Mouse (Mus musculus): Measurements from ENCODE around the gene Rhebl1. TPM values are rescaled to one million over a fixed set of nuclear protein-coding genes. Genes with fewer than 3 reads are reported as not detected.
A peak's percentile ranks its signal among the peaks of the same experiment; 100 is the strongest.

Gene Rhebl1
- total RNA-seq, 1 experiment from 2014 or later = 12.0 TPM

DNA sequence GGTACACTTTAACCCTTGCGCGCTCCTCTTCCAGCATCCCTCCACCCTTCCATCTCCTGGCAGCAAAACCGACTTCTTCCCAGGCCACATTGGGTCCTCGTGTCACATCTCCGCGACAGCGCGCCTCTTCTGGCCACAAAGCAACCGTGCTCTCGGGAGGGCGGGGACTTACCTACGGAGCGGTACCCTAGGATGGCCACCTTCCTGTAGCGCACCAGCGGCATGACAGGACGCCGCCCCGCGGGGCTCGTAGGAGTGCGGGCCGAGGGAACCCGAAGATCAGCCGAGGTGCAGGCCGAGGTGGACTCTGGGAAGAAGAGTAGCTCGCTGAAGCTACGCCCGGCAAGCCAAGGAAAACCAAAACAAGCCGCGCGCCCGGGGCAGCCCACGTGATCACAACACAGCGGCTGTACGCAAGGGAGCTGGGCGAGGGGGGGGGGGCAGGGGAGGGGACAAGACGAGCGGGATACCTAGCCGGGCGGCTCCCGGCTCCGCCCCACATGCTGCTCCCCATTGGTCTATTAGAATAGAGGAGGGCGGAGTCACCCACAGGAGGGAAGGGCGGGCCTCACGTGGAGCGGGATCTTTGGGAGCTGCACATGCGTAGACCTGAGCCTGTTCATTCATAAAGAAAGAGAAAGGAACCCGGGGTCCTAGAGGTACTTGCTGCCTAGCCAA lies 13.2 kb downstream of the Rhebl1 start:
- ATAC-seq (replicated peaks; ENCODE audit: low read depth, poor library complexity, severe bottlenecking) = peak; percentile 90

DNA sequence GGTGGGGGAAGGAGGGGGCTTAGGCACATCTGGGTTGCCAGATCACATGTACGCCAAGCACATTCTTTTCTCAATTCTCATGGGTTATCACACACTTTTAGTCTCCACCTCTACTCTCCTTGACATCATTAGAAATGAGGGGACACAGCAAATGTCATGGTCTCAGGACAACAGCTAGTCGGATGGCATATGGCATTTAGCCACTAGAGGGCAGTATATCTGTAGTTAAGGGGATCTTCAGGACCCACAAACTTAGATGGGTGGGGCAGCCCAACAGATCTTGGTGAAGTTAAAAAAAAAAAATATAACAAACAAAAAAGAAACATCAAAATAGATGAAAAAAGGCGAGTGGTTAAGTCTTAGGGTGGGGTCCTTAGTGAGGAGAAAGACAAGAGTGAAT lies 17.0 kb downstream of the Rhebl1 start:
- ATAC-seq (replicated peaks; ENCODE audit: low read depth, poor library complexity, severe bottlenecking) = peak; percentile 27; the same call in 1 of the 2 replicates

DNA sequence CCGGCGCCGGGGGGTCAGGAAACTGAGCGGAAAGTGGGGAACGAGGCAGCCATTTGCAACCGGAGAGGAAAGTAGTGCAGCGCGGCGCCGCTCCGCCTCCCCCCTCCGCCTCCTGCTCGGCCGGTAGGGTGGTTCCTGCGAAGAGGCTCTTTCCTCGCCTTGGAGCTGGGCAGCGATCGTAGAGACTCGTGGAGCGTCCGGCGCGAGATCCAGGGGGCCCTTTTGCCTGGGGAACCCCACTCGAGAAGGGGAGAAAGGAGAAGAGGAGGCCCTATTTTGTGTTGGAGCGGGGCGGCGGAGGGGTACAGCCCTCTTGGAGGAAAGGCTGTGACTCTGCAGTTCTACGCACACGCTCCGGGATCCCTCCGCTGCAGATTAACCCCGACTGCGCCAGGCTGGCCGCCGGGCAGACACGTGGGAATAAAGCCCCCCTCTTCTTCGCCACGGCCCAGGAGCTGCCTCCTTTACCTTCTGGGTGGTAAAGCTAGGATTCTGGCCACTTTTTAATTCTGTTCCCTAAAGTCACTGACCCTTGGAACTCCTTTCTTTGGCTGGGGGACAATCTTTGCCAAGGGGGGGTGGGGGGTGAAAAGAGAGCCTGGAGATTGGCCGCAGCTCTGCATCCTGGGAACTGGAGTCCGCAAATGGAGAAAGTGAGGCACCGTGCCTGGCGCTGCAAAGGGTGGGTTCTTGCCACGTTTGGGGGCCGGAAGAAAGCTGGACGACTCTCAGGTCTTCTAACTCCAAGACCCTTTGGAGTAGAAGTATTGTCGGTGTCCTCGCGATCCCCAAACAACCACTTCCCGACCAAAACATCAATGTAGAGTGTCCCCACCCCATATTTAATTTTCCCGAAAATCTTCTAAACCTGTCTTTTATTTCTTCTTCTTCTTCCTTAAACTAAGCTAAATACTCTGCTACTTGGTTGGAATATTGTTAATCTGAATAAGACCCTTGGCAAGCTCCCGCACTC lies 22.1 kb downstream of the Rhebl1 start:
- ATAC-seq (replicated peaks; ENCODE audit: low read depth, poor library complexity, severe bottlenecking) = peak; percentile 84

DNA sequence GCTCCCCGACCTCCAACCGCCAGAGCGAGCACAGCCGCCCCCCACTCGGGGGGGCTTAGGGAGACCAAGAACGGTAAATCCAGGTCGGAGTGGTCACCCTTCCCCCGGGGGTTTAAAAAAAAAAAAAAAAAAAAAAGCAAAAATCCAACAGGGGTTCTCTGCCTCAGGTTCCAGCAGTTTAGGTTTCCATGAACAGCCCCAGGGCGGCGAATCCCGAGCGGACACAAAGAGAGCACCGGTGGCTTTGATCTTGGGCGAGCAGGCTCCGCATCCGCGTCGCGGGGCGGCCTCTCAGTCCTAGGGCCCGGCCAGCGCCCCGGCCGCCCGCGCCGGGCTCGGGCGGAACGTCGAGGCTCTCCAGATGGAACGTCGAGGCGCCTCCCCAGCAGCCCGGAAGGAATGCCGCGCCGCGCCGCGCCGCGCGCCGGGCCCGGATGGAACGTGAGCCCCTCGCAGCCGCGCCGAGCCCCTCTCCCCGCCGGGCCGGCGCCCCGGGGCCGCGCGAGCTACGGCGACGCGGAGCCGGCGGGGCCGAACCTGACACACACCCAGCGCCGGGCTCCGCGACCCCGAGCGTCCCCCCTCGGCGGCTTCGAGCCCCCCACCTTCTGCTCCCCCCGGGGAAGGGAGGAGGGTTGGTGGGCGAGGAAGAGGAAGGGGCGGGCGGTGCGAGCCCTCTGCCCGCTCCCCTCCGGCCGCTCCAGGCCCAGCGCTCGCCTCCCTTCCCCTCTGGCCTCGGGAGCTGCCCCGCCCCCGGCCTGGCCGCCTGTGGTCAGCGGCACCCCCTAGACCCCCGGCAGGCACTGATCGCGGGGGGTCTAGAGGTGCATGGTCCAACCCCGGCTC lies 23.0 kb downstream of the Rhebl1 start, which contains the start of gene Kmt2d:
Kmt2d (minus strand) TSS at position 135 of the 846 bp plus-strand sequence.
- no peak for ATAC-seq (replicated peaks; ENCODE audit: low read depth, poor library complexity, severe bottlenecking)

DNA sequence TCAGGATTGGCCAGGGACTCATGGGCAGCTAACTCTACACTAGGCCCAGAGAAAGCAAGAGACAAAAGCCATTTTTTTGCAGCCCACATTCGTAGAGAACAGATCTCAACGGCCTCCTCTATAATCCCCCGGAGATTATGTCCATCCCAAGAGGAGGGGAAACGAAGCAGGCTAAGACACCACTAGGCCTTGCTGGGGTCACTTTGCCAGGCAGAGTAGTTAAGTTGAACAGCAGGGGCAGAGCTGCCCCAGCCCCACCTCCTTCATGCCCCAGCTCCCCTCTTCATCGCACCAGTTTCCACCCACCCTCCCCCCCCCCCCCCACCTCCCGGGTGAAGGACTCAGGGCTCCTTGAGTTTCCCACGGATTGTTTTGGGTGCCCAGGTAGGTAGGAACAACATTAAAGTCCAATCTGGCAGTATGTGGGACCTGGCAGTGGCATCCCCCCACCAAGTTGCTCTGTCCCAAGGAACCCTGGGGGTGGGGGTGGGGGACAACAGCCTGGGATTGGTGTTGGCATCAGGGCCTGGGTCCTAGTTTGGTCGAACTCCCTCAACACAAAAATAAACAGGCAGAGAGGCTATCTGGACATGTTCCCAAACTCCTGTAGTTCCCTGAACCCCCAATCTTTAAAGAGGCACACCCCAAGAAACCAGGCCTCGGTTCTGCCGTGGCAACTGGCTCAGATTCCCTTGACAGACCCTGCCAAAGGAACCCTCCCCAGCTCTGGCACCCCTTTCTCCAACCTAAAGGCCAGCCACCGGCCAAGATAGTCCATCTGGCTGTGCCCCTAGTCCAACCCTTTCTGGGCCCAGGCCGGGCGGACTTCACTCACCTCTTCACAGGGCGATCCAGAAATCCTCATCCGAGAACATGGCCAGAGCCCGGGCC lies 23.9 kb downstream of the Rhebl1 start:
- ATAC-seq (replicated peaks; ENCODE audit: low read depth, poor library complexity, severe bottlenecking) = no peak

DNA sequence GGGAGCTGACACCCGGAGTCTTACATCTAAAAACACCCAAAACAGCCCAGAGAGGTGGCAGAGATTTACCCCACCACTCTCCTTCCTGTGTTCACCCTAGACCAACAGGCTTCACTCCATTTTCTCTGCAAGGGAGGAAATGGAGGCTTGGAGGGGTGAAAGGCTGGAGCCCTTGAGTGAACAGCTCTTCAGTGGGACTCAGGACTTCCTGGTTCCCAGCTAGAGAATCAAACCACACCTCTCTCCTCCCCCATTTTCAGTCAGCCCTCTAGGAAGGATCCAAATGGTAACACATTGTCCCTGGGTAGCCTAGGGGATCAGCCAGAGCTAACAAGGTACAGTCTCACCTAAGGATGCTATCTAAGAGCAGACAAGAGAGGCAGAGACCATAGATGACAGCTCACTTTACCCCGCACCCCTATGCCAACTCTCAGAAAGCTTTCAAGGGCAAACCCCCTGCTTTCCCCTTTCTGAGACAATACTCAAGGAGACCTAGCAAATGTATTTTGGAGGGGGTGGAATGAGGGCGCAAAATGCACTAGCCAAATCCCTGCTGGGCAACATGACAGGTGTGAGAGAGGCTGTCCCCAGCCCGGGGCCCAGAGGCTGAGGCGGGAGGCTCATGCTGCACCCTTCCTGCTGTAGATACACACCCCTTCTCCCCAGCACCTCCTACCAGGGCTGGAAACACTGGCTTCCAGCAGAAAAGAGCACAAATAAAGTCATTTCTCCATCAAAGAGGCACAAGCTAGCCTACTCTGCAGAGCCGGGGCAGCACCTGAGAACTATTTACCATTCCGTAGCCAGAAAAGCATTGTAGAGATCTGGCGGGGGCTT lies 24.8 kb downstream of the Rhebl1 start:
- ATAC-seq (replicated peaks; ENCODE audit: low read depth, poor library complexity, severe bottlenecking) = 0 out of 2 replicates have a peak, but pooled peaks have one; percentile 13

DNA sequence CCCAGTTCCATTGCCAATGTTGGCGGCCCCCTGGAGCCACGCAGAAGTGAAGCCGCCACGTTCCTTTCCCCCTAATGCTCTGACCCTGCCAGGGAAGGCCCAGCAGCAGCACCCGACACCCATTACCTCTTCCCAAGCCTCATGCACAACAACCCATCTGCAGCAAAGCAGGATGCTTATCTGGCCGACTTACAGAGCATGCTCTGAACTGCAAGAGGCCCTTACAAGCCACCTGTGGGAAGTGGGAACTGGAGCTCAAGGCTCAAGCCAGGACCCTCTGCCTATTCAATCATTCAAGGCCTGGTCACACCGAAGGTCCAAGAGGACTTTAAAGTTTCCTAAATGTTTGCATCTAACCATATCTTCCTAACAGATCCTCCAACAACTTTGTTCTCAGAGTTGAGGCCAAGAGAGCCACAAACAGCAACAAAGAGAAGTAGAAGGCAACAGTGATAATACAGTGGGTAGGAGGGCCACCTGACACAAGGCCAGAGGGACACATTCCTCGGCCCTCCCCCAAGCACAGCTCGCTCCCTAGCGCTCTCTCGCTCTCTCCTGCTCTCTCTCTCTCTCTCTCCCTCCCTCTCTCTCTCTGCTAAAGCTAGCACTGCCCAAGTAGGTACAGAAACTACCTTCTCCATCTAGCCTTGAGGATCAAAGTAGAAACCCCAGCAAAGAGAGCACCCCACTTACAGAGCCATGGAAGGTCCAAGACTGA lies 25.8 kb downstream of the Rhebl1 start:
- ATAC-seq (replicated peaks; ENCODE audit: low read depth, poor library complexity, severe bottlenecking) = no peak

DNA sequence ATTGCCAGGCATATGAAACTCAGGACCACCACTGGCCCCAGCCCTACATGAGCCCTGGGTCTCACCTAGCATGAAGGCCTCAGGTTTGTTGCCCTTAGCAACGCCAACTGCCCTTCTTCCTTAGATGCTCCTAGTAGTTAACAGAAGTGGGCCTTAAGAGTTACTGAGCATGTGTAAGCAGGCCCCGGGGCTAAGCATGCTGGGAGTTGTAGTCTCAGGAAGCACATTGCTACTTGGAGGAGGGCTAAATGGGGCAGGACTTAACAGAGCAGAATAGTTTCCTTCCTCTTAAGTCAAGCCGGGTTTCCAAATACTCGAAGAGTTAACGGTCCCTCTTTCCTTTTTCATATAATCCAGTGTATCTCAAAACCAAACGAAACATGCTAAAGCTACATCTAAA lies 27.0 kb downstream of the Rhebl1 start:
- ATAC-seq (replicated peaks; ENCODE audit: low read depth, poor library complexity, severe bottlenecking) = peak; percentile 67

DNA sequence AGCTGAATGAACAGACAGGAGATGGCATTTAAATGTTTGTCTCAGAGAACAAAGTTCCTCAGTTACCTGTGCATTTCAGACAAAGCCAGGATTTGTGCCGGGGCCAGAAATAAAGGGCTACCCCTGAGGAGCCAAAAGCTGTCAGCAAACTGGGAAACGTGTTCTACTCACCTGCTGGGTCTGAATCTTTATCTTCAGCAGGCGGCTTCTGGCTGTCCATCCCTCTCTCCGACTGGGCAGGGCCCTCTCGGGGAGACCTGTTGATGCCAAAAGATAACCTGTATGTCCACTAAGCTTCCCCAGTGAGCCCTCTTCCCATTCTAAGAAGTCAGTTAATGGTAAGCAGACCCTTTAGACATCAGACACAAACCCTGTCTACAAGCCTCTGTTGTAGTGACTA lies 27.8 kb downstream of the Rhebl1 start:
- ATAC-seq (replicated peaks; ENCODE audit: low read depth, poor library complexity, severe bottlenecking) = no peak

DNA sequence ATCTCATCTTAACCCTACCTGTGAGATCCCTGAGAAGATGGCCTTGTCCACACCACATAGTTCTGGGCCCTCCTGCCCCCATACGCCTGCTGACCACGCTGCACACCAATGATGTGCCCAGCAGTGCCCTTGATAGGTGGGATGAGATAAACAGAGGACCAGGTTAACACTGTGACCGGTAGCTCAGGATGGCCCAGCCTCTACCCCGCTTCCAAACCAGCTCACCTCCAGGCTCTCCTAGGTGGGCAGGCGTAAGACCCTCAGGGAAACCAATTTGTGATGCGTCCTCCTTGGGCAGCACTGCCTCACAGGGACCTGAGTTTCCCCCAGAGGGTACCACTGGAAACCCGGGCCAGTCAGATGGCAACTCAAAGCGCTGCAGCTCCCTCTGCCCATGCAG lies 28.6 kb downstream of the Rhebl1 start:
- no peak for ATAC-seq (replicated peaks; ENCODE audit: low read depth, poor library complexity, severe bottlenecking)

DNA sequence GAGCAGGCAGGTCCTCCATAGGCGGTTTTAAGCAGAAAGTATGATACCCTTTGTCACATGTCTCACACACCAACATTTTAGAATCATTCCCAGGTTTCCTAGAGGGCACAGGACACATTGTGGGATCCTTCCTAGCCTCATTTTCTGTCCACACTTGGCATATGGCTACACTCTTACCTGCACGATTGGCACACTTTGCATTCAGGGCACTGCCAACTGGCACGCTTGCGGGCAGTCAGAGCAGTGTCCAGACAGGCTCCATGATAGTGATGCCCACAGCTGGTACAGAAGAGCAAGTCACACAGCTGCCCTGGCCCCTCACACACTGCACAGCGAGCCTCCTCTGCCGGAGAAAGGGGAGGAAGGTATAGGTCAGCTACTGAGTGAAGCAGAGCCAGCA lies 29.4 kb downstream of the Rhebl1 start:
- no peak for ATAC-seq (replicated peaks; ENCODE audit: low read depth, poor library complexity, severe bottlenecking)

DNA sequence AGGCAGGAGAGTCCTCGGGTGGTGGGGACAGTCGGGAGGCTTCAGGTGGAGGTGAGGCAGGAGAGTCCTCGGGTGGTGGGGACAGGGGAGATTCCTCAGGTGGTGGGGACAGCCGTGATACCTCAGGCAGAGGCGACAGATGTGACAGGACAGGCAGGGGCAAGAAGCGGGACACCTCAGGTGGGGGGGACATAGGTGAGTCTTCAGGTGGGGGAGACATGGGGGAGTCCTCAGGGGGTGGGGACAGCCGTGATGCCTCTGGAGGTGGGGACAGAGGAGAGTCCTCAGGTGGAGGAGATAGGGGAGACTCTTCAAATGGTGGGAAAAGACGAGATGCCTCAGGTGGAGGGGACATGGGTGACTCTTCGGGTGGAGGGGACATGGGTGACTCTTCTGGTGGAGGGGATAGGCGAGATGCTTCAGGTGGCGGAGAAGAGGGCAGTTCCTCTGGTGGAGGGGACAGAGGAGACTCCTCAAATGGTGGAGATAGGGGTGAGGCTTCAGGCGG lies 30.8 kb downstream of the Rhebl1 start:
- ATAC-seq (replicated peaks; ENCODE audit: low read depth, poor library complexity, severe bottlenecking) = no peak

DNA sequence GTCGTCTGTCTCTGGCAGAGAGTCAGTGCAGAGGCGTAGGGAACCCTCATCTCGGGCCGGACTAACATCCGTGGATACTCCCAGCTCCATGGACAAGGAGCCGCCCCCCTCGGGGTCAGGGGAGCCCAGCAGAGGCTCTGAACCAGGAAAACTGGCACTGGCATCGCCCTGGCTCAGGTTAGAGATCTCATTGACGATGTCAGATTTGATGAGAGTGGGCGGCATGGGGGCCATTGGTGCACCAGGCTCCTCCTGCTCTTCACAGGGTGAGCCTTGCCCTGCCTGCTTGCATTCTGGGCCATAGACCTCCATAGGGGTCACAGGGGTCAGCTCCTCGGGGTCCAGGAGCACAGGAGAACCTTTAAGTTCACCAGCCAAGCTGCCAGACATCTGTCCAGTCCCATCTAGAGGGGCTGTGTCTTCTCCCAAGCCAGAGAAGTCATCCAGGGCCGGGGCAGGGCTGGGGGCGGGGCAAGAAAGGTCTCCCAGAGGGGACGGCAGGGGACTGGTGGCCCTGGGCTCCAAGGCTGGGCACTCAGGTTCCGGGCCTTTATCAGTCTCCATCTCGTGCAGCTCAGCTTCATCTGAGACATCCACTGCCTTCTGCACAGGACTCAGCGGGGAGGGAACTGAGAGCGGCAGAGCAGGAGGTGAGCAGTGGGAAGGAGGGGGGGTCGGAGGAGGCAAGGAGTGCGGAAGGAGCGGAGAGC lies 32.5 kb downstream of the Rhebl1 start:
- no peak for ATAC-seq (replicated peaks; ENCODE audit: low read depth, poor library complexity, severe bottlenecking)

DNA sequence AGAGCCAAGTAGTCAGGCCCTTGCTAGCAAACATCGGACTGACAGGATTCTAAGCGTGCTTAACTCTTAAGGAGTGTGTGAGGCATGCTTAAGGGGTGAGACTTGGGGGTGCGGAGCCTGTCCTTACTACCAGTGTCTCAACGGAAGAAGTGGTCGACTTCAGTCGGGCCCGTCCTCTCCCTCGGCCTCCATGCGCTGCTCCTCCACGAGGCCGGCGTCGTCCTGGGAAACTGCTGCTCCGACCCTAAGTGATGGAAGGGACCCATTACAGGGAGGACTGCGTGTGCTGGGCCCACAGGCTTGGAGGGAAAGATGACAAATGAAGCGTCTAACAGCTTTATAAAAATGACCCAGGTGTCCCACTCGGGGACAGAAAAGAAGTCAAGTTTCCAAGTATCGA lies 33.4 kb downstream of the Rhebl1 start:
- ATAC-seq (replicated peaks; ENCODE audit: low read depth, poor library complexity, severe bottlenecking) = no peak

DNA sequence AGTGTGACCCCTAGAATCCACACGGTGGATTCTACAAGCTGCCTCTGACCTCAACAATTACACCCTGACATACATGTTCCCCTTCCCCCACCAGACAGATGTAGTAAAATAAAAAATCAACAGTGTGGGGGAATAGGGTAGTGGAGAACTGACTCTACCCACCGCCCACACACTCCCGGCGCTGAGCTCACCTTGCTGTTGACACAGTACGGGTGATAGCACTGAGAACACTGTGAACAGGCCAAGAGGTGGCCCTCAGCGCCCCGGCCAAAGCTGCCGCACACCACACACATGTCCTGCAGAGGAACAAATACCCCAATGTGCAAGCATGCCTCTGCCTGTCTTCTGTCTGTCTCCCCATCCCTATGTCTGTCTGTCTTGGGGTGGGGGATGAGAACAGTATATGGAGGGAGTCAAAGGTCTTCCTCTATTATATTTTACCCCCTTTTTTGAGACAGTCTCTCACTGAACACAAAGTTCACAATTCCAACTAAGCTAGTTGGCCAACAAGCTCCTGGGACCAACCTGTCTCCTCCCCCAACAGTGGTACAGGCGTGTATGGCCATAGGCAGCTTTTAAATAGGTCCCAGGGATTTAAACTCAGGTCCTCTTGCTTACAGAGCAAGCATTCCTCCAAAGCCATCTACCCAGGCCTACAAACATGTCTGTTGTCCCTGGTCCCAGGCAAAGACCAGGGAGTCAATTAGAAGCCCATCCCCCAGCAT lies 34.9 kb downstream of the Rhebl1 start:
- ATAC-seq (replicated peaks; ENCODE audit: low read depth, poor library complexity, severe bottlenecking) = no peak

DNA sequence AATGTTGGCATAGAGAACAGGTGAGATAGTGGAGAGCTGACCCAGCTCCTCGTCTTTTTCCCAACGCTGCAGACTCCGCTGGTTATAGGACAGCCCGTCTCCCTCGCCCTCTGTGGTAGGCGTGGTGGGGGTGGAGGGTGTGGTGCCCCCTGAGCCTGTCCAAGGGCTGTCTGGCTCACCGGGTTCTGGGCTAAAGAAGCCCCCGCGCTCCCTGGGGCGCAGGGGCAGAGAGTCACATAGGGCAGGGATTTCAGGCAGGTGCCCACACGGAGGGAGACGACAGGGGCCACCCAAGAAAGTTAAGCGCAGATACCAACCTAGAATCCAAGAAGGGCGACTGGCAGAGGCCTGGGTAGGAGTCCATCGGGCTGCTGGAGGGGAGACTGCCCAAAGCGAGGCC lies 40.1 kb downstream of the Rhebl1 start:
- no peak for ATAC-seq (replicated peaks; ENCODE audit: low read depth, poor library complexity, severe bottlenecking)

Measured in common myeloid progenitor, adult 5-6 weeks (primary cell).